Mouse (Mus musculus) brain, embryonic 14.5 days (tissue): ENCODE data around the gene Cstf3. TPM values are rescaled to one million over a fixed set of nuclear protein-coding genes. Genes with fewer than 3 reads are reported as not detected.

Source experiments
- DNase-seq: peaks from one replicate; pipeline ENCODE4 v3.0.0-alpha.2; 2011; ENCODE audit warnings: low read depth
- CTCF ChIP-seq: fragments of 200-500 bp; IDR thresholded peaks from 2 replicates; pipeline ENCODE4 v1.5.1; 2012; ENCODE audit warnings: inconsistent platforms, mild to moderate bottlenecking, moderate library complexity, borderline replicate concordance; ENCODE audit not compliant: insufficient read depth, insufficient read length; ENCODE audit errors: extremely low read depth
- POLR2A ChIP-seq: fragments of 200-500 bp; IDR thresholded peaks from 2 replicates; pipeline ENCODE4 v1.6.1; 2012; ENCODE audit warnings: mild to moderate bottlenecking, inconsistent platforms, borderline replicate concordance; ENCODE audit not compliant: poor library complexity, insufficient read depth, insufficient read length, severe bottlenecking; ENCODE audit errors: extremely low read depth
- polyA plus RNA-seq: library from polyadenylated mRNA; depleted of rRNA; stranded (reverse); fragments of >200 nt; gene quantifications from 2 replicates; pipeline ENCODE4 v1.2.3, GENCODE M21; 2012

The Cstf3 gene
- polyA plus RNA-seq, 1 experiment: 55.3 TPM

- DNase-seq: no peak
- TF ChIP-seq POLR2A: no peak
- TF ChIP-seq CTCF: no peak
These were observed 11.3 kb upstream of the Cstf3 start for GRCm38 (mm10) chr2:104578836-104579604.

GRCm38 (mm10) chr2:104579784-104580446 is 10.4 kb upstream of the Cstf3 start:
- TF ChIP-seq CTCF (no peak), POLR2A (no peak)
- no peak for DNase-seq

- peak; percentile 23 for DNase-seq
These were observed 8.9 kb upstream of the Cstf3 start for GRCm38 (mm10) chr2:104581281-104581879.

GRCm38 (mm10) chr2:104583032-104583431 is 7.3 kb upstream of the Cstf3 start:
- no peak for DNase-seq
- TF ChIP-seq POLR2A: no peak
- no peak for TF ChIP-seq CTCF

More at GRCm38 (mm10) chr2:104581281-104581879, 8.9 kb upstream of the Cstf3 start:
- TF ChIP-seq CTCF: no peak
- no peak for TF ChIP-seq POLR2A

GRCm38 (mm10) chr2:104584226-104584625 is 6.1 kb upstream of the Cstf3 start:
- TF ChIP-seq CTCF (no peak), POLR2A (no peak)
- no peak for DNase-seq

GRCm38 (mm10) chr2:104585645-104586044 is 4.7 kb upstream of the Cstf3 start:
- peak; percentile 47 for DNase-seq
- TF ChIP-seq CTCF (peak; percentile 12; the same call in 1 of the 2 replicates), POLR2A (no peak)

- no peak for DNase-seq
- TF ChIP-seq CTCF (no peak), POLR2A (no peak)
These were observed 1.8 kb upstream of the Cstf3 start for GRCm38 (mm10) chr2:104588552-104588951.

- TF ChIP-seq CTCF (no peak), POLR2A (no peak)
- no peak for DNase-seq
These were observed 450 bp downstream of the Cstf3 start for GRCm38 (mm10) chr2:104590829-104591117.

GRCm38 (mm10) chr2:104591141-104591540 is 818 bp downstream of the Cstf3 start:
- DNase-seq: peak; percentile 32
- no peak for TF ChIP-seq CTCF
- TF ChIP-seq POLR2A: no peak

- no peak for DNase-seq
- TF ChIP-seq CTCF (no peak), POLR2A (no peak)
These were observed 4.7 kb downstream of the Cstf3 start for GRCm38 (mm10) chr2:104595063-104595462.

GRCm38 (mm10) chr2:104603431-104603830 is 13.1 kb downstream of the Cstf3 start:
- TF ChIP-seq CTCF (no peak), POLR2A (no peak)
- no peak for DNase-seq
